Mouse (Mus musculus) neural tube, embryonic 10.5 days (tissue): ENCODE measurements around the gene Cenpf.

Source experiments
- DNase-seq: peaks from one replicate; pipeline ENCODE4 v3.0.0-alpha.2; 2017; ENCODE audit warnings: low spot score; ENCODE audit errors: extremely low spot score

Gene Cenpf

GRCm38 (mm10) chr1:189631906-189632675, 55.8 kb downstream of the Cenpf start:
- DNase-seq, result no peak

- DNase-seq, result no peak
These were observed 57.9 kb downstream of the Cenpf start for GRCm38 (mm10) chr1:189630026-189630425.

- DNase-seq, result peak; percentile 88
These were observed 59.7 kb downstream of the Cenpf start for GRCm38 (mm10) chr1:189627976-189628768.

- DNase-seq, result no peak
These were observed 63.1 kb downstream of the Cenpf start for GRCm38 (mm10) chr1:189624756-189625155.

GRCm38 (mm10) chr1:189618970-189619740, 68.7 kb downstream of the Cenpf start:
- DNase-seq, result no peak

- DNase-seq, result no peak
These were observed 70.5 kb downstream of the Cenpf start for GRCm38 (mm10) chr1:189617381-189617780.

GRCm38 (mm10) chr1:189615246-189615645, 72.6 kb downstream of the Cenpf start:
- DNase-seq, result no peak

- DNase-seq, result no peak
These were observed 74.8 kb downstream of the Cenpf start for GRCm38 (mm10) chr1:189613076-189613475.

- no peak for DNase-seq
These were observed 76.1 kb downstream of the Cenpf start for GRCm38 (mm10) chr1:189611775-189612174.

GRCm38 (mm10) chr1:189608640-189609039, 79.2 kb downstream of the Cenpf start:
- DNase-seq, result no peak

- no peak for DNase-seq
These were observed 79.8 kb downstream of the Cenpf start for GRCm38 (mm10) chr1:189608039-189608438.

GRCm38 (mm10) chr1:189605598-189606126, 82.2 kb downstream of the Cenpf start:
- DNase-seq, result no peak

GRCm38 (mm10) chr1:189597096-189597495, 90.8 kb downstream of the Cenpf start:
- no peak for DNase-seq
